ENCODE assay signal across 10 mouse cellular contexts in the genomic region with DNA sequence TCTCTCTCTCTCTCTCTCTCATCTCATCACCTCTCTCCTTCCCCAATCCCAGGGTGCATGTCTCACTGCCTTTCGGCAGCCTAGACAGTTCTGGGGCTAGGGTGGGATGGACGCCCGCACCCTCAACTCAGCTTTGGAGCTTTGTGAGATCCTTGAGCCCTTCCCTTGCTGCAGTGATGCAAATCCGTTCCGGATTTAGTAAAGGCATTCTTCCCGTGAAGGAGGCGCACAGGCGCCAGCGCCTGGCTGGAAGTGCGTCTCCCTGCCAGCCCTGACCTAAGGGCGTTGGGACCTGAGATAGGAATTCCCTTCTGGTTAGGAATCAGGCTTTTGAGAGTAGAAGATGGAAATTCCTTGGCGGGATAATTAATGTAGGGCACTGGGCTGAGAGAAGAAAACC. TPM values are rescaled to one million over a fixed set of nuclear protein-coding genes. Genes with fewer than 3 reads are reported as not detected.
DNase-seq lines count a peak whose midpoint lies in the region; ATAC-seq and TF ChIP-seq lines count a peak whose summit lies in the region.
"Had no signal": no experiment of that assay in that cellular context is flagged by ENCODE, and none has a peak within 500 bp of the region (broad histone marks: within the 10 kb centered on the region; RNA-seq: fewer than 3 reads in every experiment).

No protein-coding gene starts in this region.

- H3K4me1 ChIP-seq in heart, adult 2 months (ENCODE audit: control insufficient read depth, insufficient read depth, low read length) = peaks cover 6% of the 10 kb centered on the region
- peaks cover 14% of the 10 kb centered on the region for H3K4me1 ChIP-seq in kidney, embryonic 14.5 days (ENCODE audit: control insufficient read depth, insufficient read depth, low read length)
- no peaks in the 10 kb centered on the region for H3K4me1 ChIP-seq in midbrain, embryonic 11.5 days (ENCODE audit: control insufficient read depth, insufficient read depth, low read length)

- TF ChIP-seq CTCF in heart, adult 2 months (IDR thresholded peaks at IDR 0.05) = no peak

- WGBS in heart, adult 2 months = 3% methylated on average over 12 of the region's 12 CpGs
- WGBS in kidney, embryonic 14.5 days = 10% methylated on average over 12 of the region's 12 CpGs
- 1% methylated on average over 12 of the region's 12 CpGs for WGBS in midbrain, embryonic 11.5 days

- no peak for TF ChIP-seq EP300 in heart, adult 2 months (IDR thresholded peaks at IDR 0.05; ENCODE audit: insufficient read depth, low read depth, low read length)

- H3K27me3 ChIP-seq in heart, adult 2 months (ENCODE audit: control insufficient read depth, insufficient read depth, low read length) = no peaks in the 10 kb centered on the region
- no peaks in the 10 kb centered on the region for H3K27me3 ChIP-seq in kidney, embryonic 14.5 days (ENCODE audit: control insufficient read depth, insufficient read depth, low read length)
- no peaks in the 10 kb centered on the region for H3K27me3 ChIP-seq in midbrain, embryonic 11.5 days (ENCODE audit: control insufficient read depth, insufficient read depth, low read length)

- peak; percentile 24 to 54 for DNase-seq in adrenal gland, adult (ENCODE audit: inconsistent age in 2 of 2, low spot score in 1 of 2)
- no peak for DNase-seq in adrenal gland, postnatal 4 days (ENCODE audit: low spot score in 2 of 2)
- DNase-seq in cerebellum, adult 9-11 months = peak; percentile 77
- peak; percentile 58 to 62 for DNase-seq in heart, adult 2 months
- peak; percentile 91 for DNase-seq in midbrain, embryonic 11.5 days (ENCODE audit: low spot score, missing footprints)
- DNase-seq in urinary bladder, postnatal 10 days (ENCODE audit: low spot score) = no peak
- DNase-seq in urinary bladder, postnatal 36 days (ENCODE audit: low spot score in 2 of 2) = no peak

- intact Hi-C loops in heart, adult 2 months (cut with DNase I) = no loop called here

- H3K36me3 ChIP-seq in heart, adult 2 months (ENCODE audit: control insufficient read depth, insufficient read depth, low read length) = no peaks in the 10 kb centered on the region
- H3K36me3 ChIP-seq in kidney, embryonic 14.5 days (ENCODE audit: control insufficient read depth, insufficient read depth, low read length) = no peaks in the 10 kb centered on the region
- H3K36me3 ChIP-seq in midbrain, embryonic 11.5 days (ENCODE audit: control insufficient read depth, insufficient read depth, low read length) = no peaks in the 10 kb centered on the region

- no peaks in the 10 kb centered on the region for H3K79me2 ChIP-seq in heart, adult 2 months (replicated peaks; ENCODE audit: control insufficient read depth, insufficient read depth, low read length)

- 0 out of 2 replicates have a peak overlapping the region, but pooled peaks have one; percentile 2 for H3K9ac ChIP-seq in heart, adult 2 months (ENCODE audit: low read depth, low read length)
- H3K9ac ChIP-seq in kidney, embryonic 14.5 days (ENCODE audit: low read depth, low read length) = 0 out of 2 replicates have a peak overlapping the region, but pooled peaks have one; percentile 28
- peak overlapping the region; percentile 29; the same call in 1 of the 2 replicates for H3K9ac ChIP-seq in midbrain, embryonic 11.5 days (ENCODE audit: low read length)

- H3K4me3 ChIP-seq in heart, adult 2 months = peak overlapping the region; percentile 23; the same call in 1 of the 2 replicates
- no peak overlapping the region for H3K4me3 ChIP-seq in kidney, embryonic 14.5 days (ENCODE audit: low read length)
- H3K4me3 ChIP-seq in midbrain, embryonic 11.5 days (ENCODE audit: low read depth, low read length) = no peak overlapping the region
- H3K4me3 ChIP-seq: erythroblast, embryonic 14.5 days had no signal

- no peak for ATAC-seq in kidney, embryonic 14.5 days (ENCODE audit: low FRiP score, low TSS enrichment)
- peak; percentile 44; the same call in 1 of the 2 replicates for ATAC-seq in midbrain, embryonic 11.5 days (ENCODE audit: low FRiP score)

- no peaks in the 10 kb centered on the region for H3K9me3 ChIP-seq in kidney, embryonic 14.5 days (ENCODE audit: control insufficient read depth, low read length)
- H3K9me3 ChIP-seq in midbrain, embryonic 11.5 days (ENCODE audit: control insufficient read depth, low read length) = no peaks in the 10 kb centered on the region

- peak; percentile 52 for TF ChIP-seq POLR2A in heart, adult 2 months (IDR thresholded peaks at IDR 0.05; ENCODE audit: insufficient read depth, low read depth, low read length)

- H3K4me2 ChIP-seq in kidney, embryonic 14.5 days (replicated peaks; ENCODE audit: low read depth, low read length) = peak overlapping the region; percentile 34
- H3K4me2 ChIP-seq in midbrain, embryonic 11.5 days = peak overlapping the region; percentile 25; the same call in 1 of the 2 replicates

- H3K27ac ChIP-seq in heart, adult 2 months = peak overlapping the region; percentile 72
- H3K27ac ChIP-seq in kidney, embryonic 14.5 days (ENCODE audit: low read depth, low read length) = no peak overlapping the region
- no peak overlapping the region for H3K27ac ChIP-seq in midbrain, embryonic 11.5 days (ENCODE audit: low read depth, low read length)

RNA-seq across cellular contexts. Expression of a gene that starts 9.6 kb away (rescaled TPM):
- not detected for total RNA-seq in adrenal gland, postnatal 4 days (2021)
- under 1 TPM; 0.16 to 0.37 TPM for total RNA-seq in heart, adult 2 months (2021)
- not detected in 2 replicates for polyA plus RNA-seq in heart, adult 2 months (2012; rRNA removed)
- polyA plus RNA-seq in kidney, embryonic 14.5 days (2014; fragmentation: Nextera tagmentation; extraction: Ambion mirVana) = not detected in 2 replicates
- not detected in 2 replicates for polyA plus RNA-seq in midbrain, embryonic 11.5 days (2014; fragmentation: Nextera tagmentation; extraction: Ambion mirVana)
- total RNA-seq: neutrophil, adult 5-6 weeks had no signal
- polyA plus RNA-seq: erythroblast, embryonic 14.5 days had no signal

RNA-seq across cellular contexts. Expression of a gene that starts 9.6 kb away (rescaled TPM):
- not detected for total RNA-seq in adrenal gland, postnatal 4 days (2021)
- not detected for total RNA-seq in heart, adult 2 months (2021)
- polyA plus RNA-seq in heart, adult 2 months (2012; rRNA removed) = 0.45 TPM in 1 of 2 replicates, not detected in the other
- polyA plus RNA-seq in kidney, embryonic 14.5 days (2014; fragmentation: Nextera tagmentation; extraction: Ambion mirVana) = not detected in 2 replicates
- polyA plus RNA-seq in midbrain, embryonic 11.5 days (2014; fragmentation: Nextera tagmentation; extraction: Ambion mirVana) = not detected in 2 replicates
- total RNA-seq: neutrophil, adult 5-6 weeks had no signal
- polyA plus RNA-seq: erythroblast, embryonic 14.5 days had no signal

RNA-seq across cellular contexts. Expression of a gene that starts 15.3 kb away (rescaled TPM):
- 1 to 10 TPM in 1 of 2 experiments, under 1 TPM in 1; 0.17 to 1.6 TPM for total RNA-seq in adrenal gland, postnatal 4 days (2021)
- total RNA-seq in heart, adult 2 months (2021) = not detected
- polyA plus RNA-seq in heart, adult 2 months (2012; rRNA removed) = 4.9 TPM in 1 of 2 replicates, not detected in the other
- polyA plus RNA-seq in kidney, embryonic 14.5 days (2014; fragmentation: Nextera tagmentation; extraction: Ambion mirVana) = 0.50 and 0.89 TPM in 2 replicates
- polyA plus RNA-seq in midbrain, embryonic 11.5 days (2014; fragmentation: Nextera tagmentation; extraction: Ambion mirVana) = not detected in 2 replicates
- polyA plus RNA-seq: erythroblast, embryonic 14.5 days had no signal

RNA-seq across cellular contexts. Expression of a gene that starts 31.6 kb away (rescaled TPM):
- 1 to 10 TPM; 6.8 to 7.5 TPM for total RNA-seq in adrenal gland, postnatal 4 days (2021)
- total RNA-seq in heart, adult 2 months (2021) = 1 to 10 TPM; 4.5 to 5.4 TPM
- polyA plus RNA-seq in heart, adult 2 months (2012; rRNA removed) = 2.0 and 2.9 TPM in 2 replicates
- polyA plus RNA-seq in kidney, embryonic 14.5 days (2014; fragmentation: Nextera tagmentation; extraction: Ambion mirVana) = 2.2 and 3.2 TPM in 2 replicates
- polyA plus RNA-seq in midbrain, embryonic 11.5 days (2014; fragmentation: Nextera tagmentation; extraction: Ambion mirVana) = 1.5 and 1.8 TPM in 2 replicates
- polyA plus RNA-seq: erythroblast, embryonic 14.5 days had no signal

RNA-seq across cellular contexts. Expression of a gene that starts 38.7 kb away (rescaled TPM):
- 10 to 100 TPM; 16.7 to 19.7 TPM for total RNA-seq in adrenal gland, postnatal 4 days (2021)
- 10 to 100 TPM; 10.1 to 11.6 TPM for total RNA-seq in heart, adult 2 months (2021)
- 9.3 and 15.3 TPM in 2 replicates for polyA plus RNA-seq in heart, adult 2 months (2012; rRNA removed)
- 19.9 and 27.6 TPM in 2 replicates for polyA plus RNA-seq in kidney, embryonic 14.5 days (2014; fragmentation: Nextera tagmentation; extraction: Ambion mirVana)
- 70.6 and 84.1 TPM in 2 replicates for polyA plus RNA-seq in midbrain, embryonic 11.5 days (2014; fragmentation: Nextera tagmentation; extraction: Ambion mirVana)

Comparison
In these comparisons a context has a peak if more than half of its experiments do, and no peak if none do; other contexts are left out.
1. DNase-seq: peak in adrenal gland, adult (2 of 2), cerebellum, adult 9-11 months (single experiment), heart, adult 2 months (2 of 2) and midbrain, embryonic 11.5 days (single experiment); none in adrenal gland, postnatal 4 days (0 of 2), urinary bladder, postnatal 10 days (single experiment) and urinary bladder, postnatal 36 days (0 of 2).
2. Peak in every context shown above with its lines, with median percentiles within 50 percentile points of each other: H3K9ac ChIP-seq.